Comparison of ENCODE assay signal across 8 mouse cellular contexts in the genomic region with DNA sequence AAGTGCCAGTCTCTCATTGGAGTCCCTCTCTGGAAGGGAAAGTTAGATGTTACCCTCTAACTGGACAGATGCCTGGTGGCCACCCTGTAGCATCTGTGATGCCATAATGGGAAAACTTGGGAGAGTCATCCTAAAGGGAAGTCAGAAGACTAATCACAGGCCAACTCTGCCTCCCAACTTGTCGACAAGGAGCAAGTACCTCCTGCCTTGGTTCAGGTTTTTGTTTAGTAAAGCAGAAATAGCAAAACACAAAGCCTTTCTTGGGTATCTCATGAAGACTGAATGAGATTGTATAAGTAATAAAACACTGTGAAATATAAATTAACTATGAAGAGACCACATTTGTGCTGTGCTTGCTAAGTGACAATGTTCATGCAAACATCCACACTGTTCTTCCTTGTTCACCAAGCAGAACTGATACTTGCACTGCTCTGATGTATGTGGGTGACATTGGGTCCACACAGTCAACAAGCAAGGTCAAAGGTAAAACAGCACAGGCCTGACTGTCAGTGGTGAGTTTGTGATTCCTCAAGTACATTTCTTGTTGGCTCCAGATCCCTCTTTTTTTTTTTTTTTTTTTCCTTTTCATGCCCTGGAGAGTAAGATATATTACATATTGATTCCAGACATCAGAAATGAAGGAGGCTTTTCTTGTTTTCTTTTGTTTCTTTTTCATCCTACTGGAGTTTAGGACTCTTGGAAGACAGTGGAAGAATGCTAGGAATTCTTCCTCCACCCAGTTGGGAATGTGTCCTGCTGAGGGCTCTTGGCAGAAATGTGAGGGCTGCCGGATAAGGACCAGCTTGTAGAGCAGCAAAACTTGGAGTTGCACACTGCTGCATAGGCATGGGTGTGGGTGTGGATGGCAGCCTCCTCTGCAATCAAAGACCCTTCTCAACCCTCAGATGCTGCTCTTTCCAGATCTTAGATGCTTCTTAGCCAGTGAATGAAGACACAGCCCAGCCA. TPM values are rescaled to one million over a fixed set of nuclear protein-coding genes. Genes with fewer than 3 reads are reported as not detected.
A peak's percentile ranks its signal among the peaks of the same experiment; 100 is the strongest.
DNase-seq lines count a peak whose midpoint lies in the region; ATAC-seq lines count a peak whose summit lies in the region.

Gene Ehbp1, minus strand, starts transcription at position 51 of the 966 bp plus-strand sequence.

- no peaks in the 10 kb centered on the region for H3K9me3 ChIP-seq in neural tube, embryonic 15.5 days (replicated peaks)

- no peaks in the 10 kb centered on the region for H3K27me3 ChIP-seq in neural tube, embryonic 15.5 days (replicated peaks)

- no peaks in the 10 kb centered on the region for H3K36me3 ChIP-seq in neural tube, embryonic 15.5 days

- no peak within 1 kb of the TSS for H3K4me2 ChIP-seq in neural tube, embryonic 15.5 days

- no peak within 1 kb of the TSS for H3K4me3 ChIP-seq in neural tube, embryonic 15.5 days (replicated peaks)

- peaks cover 6% of the 10 kb centered on the region for H3K4me1 ChIP-seq in neural tube, embryonic 15.5 days

- DNase-seq in adrenal gland, adult 18-20 months (ENCODE audit: low spot score in 2 of 2): no peak
- no peak for DNase-seq in adrenal gland, adult (ENCODE audit: inconsistent age in 2 of 2, low spot score in 1 of 2)
- DNase-seq in adrenal gland, adult 2 months: no peak
- DNase-seq in gastrocnemius, postnatal 4 days (ENCODE audit: low spot score in 2 of 2): peak in 1 of 2 experiments; percentile 19
- DNase-seq in layer of hippocampus, postnatal 36 days: no peak
- no peak for DNase-seq in c-Kit-positive CD71-positive TER-119-positive erythroid progenitor cells, embryonic 14.5 days (ENCODE audit: low spot score)
- DNase-seq in urinary bladder, postnatal 10 days (ENCODE audit: low spot score): no peak

- H3K27ac ChIP-seq in neural tube, embryonic 15.5 days (replicated peaks): no peak within 1 kb of the TSS

- no peak within 1 kb of the TSS for H3K9ac ChIP-seq in neural tube, embryonic 15.5 days (replicated peaks)

- no peak for ATAC-seq in neural tube, embryonic 15.5 days (ENCODE audit: low FRiP score)

- WGBS in neural tube, embryonic 15.5 days: 65% methylated on average over 2 of the region's 2 CpGs

RNA-seq across cellular contexts. Expression of gene Ehbp1, which starts in this region (rescaled TPM):
- 10 to 100 TPM; 15.1 to 17.4 TPM for total RNA-seq in adrenal gland, adult 18-20 months (2021)
- total RNA-seq in adrenal gland, adult 2 months (2021): 10 to 100 TPM; 20.0 to 22.6 TPM
- polyA plus RNA-seq in adrenal gland, adult 2 months (2012; rRNA removed): 0.41 and 0.84 TPM in 2 replicates
- 10 to 100 TPM; 36.8 to 44.8 TPM for total RNA-seq in gastrocnemius, postnatal 4 days (2021)
- 10 to 100 TPM; 45.5 to 53.6 TPM for total RNA-seq in layer of hippocampus, postnatal 36 days (2021)
- 17.3 and 21.2 TPM in 2 replicates for polyA plus RNA-seq in neural tube, embryonic 15.5 days (2015; fragmentation: Nextera tagmentation; extraction: Ambion mirVana)
